Mouse (Mus musculus): Measurements from ENCODE around the gene Hectd1. TPM values are rescaled to one million over a fixed set of nuclear protein-coding genes. Genes with fewer than 3 reads are reported as not detected.

Gene Hectd1
- polyA plus RNA-seq, 2 experiments = 35.8 to 44.0 TPM

DNA sequence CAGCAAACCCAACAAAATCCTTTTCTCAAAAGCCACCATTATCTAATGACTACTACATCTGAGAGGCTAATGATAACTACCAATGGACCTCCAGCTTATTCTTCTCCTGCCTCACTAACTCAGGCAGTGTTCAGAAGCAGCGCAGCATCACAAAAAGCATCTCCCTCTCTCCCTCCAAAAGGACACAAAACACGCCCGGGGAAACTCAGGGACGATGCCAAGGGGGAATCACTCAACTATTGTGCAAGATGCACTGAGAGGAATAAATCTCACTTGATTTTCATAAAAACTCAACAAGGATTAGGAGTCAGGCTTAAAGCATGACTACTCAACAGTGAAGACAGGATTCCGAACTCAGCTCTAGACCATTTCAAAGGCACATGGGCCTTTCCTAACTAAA lies 6.0 kb downstream of the Hectd1 start:
- H3K4me1 ChIP-seq (ENCODE audit: control insufficient read depth, insufficient read depth, low read length) = peaks cover 11% of the 10 kb centered on the region
- TF ChIP-seq POLR2A (IDR thresholded peaks at IDR 0.05; ENCODE audit: borderline replicate concordance, extremely low read depth, insufficient read depth, insufficient read length) = no peak

DNA sequence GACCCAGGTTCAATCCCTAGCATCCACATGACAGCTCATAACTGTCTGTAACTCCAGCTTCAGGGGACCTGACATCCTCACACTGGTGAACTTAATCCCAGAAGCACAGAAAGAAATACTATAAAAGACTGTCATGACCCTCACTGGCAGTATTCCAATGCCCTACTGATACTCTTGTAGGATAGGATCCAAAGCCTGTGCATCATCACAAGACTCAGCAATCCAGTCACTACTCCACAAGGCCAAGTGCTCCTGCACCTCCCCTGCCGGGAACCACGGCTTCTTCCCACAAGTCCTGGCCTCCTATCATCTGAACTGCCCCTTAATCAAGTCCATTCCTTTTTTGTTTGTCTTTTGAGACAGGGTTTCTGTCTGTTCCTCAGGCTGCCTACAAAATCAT lies 6.5 kb downstream of the Hectd1 start:
- no peak for DNase-seq (ENCODE audit: low spot score)
- WGBS = 69% methylated on average over 2 of the region's 2 CpGs
- peaks cover 26% of the 10 kb centered on the region for H3K36me3 ChIP-seq (ENCODE audit: control insufficient read depth, insufficient read depth, low read length)
- no peak overlapping the region for H3K27ac ChIP-seq (replicated peaks; ENCODE audit: low read depth, low read length)
- H3K9me3 ChIP-seq (ENCODE audit: control insufficient read depth, low read length) = no peaks in the 10 kb centered on the region
- no peak for ATAC-seq (ENCODE audit: low FRiP score, low read depth)
- no peak overlapping the region for H3K4me2 ChIP-seq (replicated peaks; ENCODE audit: low read depth, low read length, severe bottlenecking)
- H3K4me1 ChIP-seq (ENCODE audit: control insufficient read depth, insufficient read depth, low read length) = peaks cover 9% of the 10 kb centered on the region
- no peak overlapping the region for H3K4me3 ChIP-seq (replicated peaks; ENCODE audit: low read length)
- H3K9ac ChIP-seq (ENCODE audit: low read depth, low read length, severe bottlenecking) = no peak overlapping the region
- TF ChIP-seq POLR2A (IDR thresholded peaks at IDR 0.05; ENCODE audit: borderline replicate concordance, extremely low read depth, insufficient read depth, insufficient read length) = no peak
- H3K27me3 ChIP-seq (ENCODE audit: control insufficient read depth, insufficient read depth, low read length) = no peaks in the 10 kb centered on the region

More for the DNA sequence above, 6.0 kb downstream of the Hectd1 start:
- Histone ChIP-seq H3K9ac (ENCODE audit: low read depth, low read length, severe bottlenecking) (no peak overlapping the region), H3K4me3 (replicated peaks; ENCODE audit: low read length) (no peak overlapping the region), H3K27me3 (ENCODE audit: control insufficient read depth, insufficient read depth, low read length) (no peaks in the 10 kb centered on the region), H3K27ac (replicated peaks; ENCODE audit: low read depth, low read length) (no peak overlapping the region), H3K4me2 (replicated peaks; ENCODE audit: low read depth, low read length, severe bottlenecking) (no peak overlapping the region), H3K9me3 (ENCODE audit: control insufficient read depth, low read length) (no peaks in the 10 kb centered on the region), H3K36me3 (ENCODE audit: control insufficient read depth, insufficient read depth, low read length) (peaks cover 26% of the 10 kb centered on the region)
- DNase-seq (ENCODE audit: low spot score) (no peak), ATAC-seq (ENCODE audit: low FRiP score, low read depth) (no peak)
- 94% methylated on average over 5 of the region's 5 CpGs for WGBS

DNA sequence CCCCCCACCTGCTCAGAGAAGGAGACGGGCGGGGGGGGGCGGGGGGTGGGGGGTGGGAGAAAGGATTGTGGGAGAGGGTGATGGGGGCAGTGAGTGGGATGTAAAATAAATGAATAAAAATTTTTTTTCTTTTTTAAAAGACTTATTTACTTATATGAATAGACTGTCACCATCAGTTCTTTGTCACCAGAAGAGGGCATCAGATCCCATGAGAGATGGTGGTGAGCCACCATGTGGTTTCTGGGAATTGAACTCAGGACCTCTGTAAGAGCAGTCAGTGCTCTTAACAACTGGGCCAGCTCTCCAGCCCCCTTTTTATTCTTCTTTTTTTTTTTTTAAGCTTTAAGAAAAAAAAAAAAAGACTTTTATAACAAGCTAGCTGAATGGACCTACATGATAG lies 7.1 kb downstream of the Hectd1 start:
- no peak overlapping the region for H3K27ac ChIP-seq (replicated peaks; ENCODE audit: low read depth, low read length)
- H3K36me3 ChIP-seq (ENCODE audit: control insufficient read depth, insufficient read depth, low read length) = peaks cover 32% of the 10 kb centered on the region
- H3K4me3 ChIP-seq (replicated peaks; ENCODE audit: low read length) = no peak overlapping the region
- no peak overlapping the region for H3K4me2 ChIP-seq (replicated peaks; ENCODE audit: low read depth, low read length, severe bottlenecking)
- no peak for TF ChIP-seq POLR2A (IDR thresholded peaks at IDR 0.05; ENCODE audit: borderline replicate concordance, extremely low read depth, insufficient read depth, insufficient read length)
- 75% methylated on average over 3 of the region's 3 CpGs for WGBS
- no peak for ATAC-seq (ENCODE audit: low FRiP score, low read depth)
- H3K27me3 ChIP-seq (ENCODE audit: control insufficient read depth, insufficient read depth, low read length) = no peaks in the 10 kb centered on the region
- H3K9ac ChIP-seq (ENCODE audit: low read depth, low read length, severe bottlenecking) = no peak overlapping the region
- no peak for DNase-seq (ENCODE audit: low spot score)
- H3K9me3 ChIP-seq (ENCODE audit: control insufficient read depth, low read length) = no peaks in the 10 kb centered on the region
- peaks cover 2% of the 10 kb centered on the region for H3K4me1 ChIP-seq (ENCODE audit: control insufficient read depth, insufficient read depth, low read length)

DNA sequence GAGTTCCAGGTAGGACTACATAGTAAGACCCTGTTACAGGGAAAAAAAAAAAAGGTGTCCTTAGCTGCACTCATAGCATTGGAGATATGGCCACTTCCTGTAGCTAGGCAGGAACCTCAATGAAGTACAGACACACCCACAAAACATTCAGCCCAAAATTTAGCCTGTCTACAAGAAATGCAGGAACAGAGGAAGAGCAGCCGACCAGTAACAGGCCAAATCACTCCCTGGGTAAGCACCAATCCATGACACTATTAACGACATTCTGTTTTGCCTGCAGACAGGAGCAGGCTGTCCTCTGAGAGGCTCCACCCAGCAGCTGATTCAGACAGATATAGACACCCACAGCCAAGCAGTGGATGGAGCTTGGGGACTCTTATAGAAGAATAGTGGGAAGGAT lies 8.1 kb downstream of the Hectd1 start:
- WGBS = 41% methylated on average over 2 of the region's 2 CpGs
- H3K27ac ChIP-seq (replicated peaks; ENCODE audit: low read depth, low read length) = no peak overlapping the region
- no peaks in the 10 kb centered on the region; the same call in 1 of the 2 replicates for H3K4me1 ChIP-seq (ENCODE audit: control insufficient read depth, insufficient read depth, low read length)
- H3K4me3 ChIP-seq (replicated peaks; ENCODE audit: low read length) = no peak overlapping the region
- no peak overlapping the region for H3K9ac ChIP-seq (ENCODE audit: low read depth, low read length, severe bottlenecking)
- no peak for TF ChIP-seq POLR2A (IDR thresholded peaks at IDR 0.05; ENCODE audit: borderline replicate concordance, extremely low read depth, insufficient read depth, insufficient read length)
- ATAC-seq (ENCODE audit: low FRiP score, low read depth) (no peak), DNase-seq (ENCODE audit: low spot score) (no peak)
- peaks cover 28% of the 10 kb centered on the region for H3K36me3 ChIP-seq (ENCODE audit: control insufficient read depth, insufficient read depth, low read length)
- no peaks in the 10 kb centered on the region for H3K9me3 ChIP-seq (ENCODE audit: control insufficient read depth, low read length)
- H3K27me3 ChIP-seq (ENCODE audit: control insufficient read depth, insufficient read depth, low read length) = no peaks in the 10 kb centered on the region
- no peak overlapping the region for H3K4me2 ChIP-seq (replicated peaks; ENCODE audit: low read depth, low read length, severe bottlenecking)

DNA sequence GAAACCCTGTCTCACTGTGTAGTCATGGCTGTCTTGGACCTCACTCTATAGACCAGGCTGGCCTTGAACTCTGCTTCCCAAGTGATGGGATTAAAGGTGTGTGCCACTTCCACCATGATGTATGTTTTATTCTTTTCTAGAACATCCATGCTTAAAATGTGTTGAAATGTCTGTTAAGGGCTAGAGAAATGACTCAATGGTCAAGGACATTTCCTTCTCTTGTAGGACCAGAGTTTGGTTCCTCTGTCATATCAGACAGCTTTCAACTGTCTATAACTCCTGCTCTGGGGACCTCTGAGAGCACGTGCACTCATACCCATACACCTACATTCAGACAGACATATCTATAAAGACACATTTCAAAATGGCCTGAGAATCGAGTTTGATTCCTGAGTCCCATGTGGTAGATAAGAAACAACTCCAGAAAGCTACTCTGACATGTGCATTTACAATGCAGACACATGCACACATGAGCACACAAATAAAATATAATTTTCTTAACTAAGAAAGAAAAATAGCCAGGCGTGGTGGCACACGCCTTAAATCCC lies 9.3 kb downstream of the Hectd1 start:
- Histone ChIP-seq H3K36me3 (ENCODE audit: control insufficient read depth, insufficient read depth, low read length) (peaks cover 23% of the 10 kb centered on the region), H3K27me3 (ENCODE audit: control insufficient read depth, insufficient read depth, low read length) (no peaks in the 10 kb centered on the region), H3K9me3 (ENCODE audit: control insufficient read depth, low read length) (no peaks in the 10 kb centered on the region), H3K4me1 (ENCODE audit: control insufficient read depth, insufficient read depth, low read length) (no peaks in the 10 kb centered on the region; the same call in 1 of the 2 replicates), H3K4me2 (replicated peaks; ENCODE audit: low read depth, low read length, severe bottlenecking) (no peak overlapping the region), H3K27ac (replicated peaks; ENCODE audit: low read depth, low read length) (no peak overlapping the region), H3K4me3 (replicated peaks; ENCODE audit: low read length) (no peak overlapping the region), H3K9ac (ENCODE audit: low read depth, low read length, severe bottlenecking) (no peak overlapping the region)
- ATAC-seq (ENCODE audit: low FRiP score, low read depth) (no peak), DNase-seq (ENCODE audit: low spot score) (no peak)
- WGBS = 89% methylated on average over 4 of the region's 4 CpGs
- no peak for TF ChIP-seq POLR2A (IDR thresholded peaks at IDR 0.05; ENCODE audit: borderline replicate concordance, extremely low read depth, insufficient read depth, insufficient read length)
